Mouse (Mus musculus) forebrain, postnatal 0 days (tissue): ENCODE measurements at regions not wholly inside any gene's neighbourhood (a gene's known extent, or its start where the extent isn't known, plus 50 kb on each side); places are given as distances from the start of the nearest gene placed in this dataset.

ENCODE experiments used
- ATAC-seq: fragments of 200-750 bp; cut with Nextera tagmentation; 2 replicates; pipeline ENCODE4 v1.8.0; 2017; ENCODE audit warnings: mild to moderate bottlenecking, moderate library complexity
- DNase-seq: peaks from one replicate; pipeline ENCODE4 v3.0.0-alpha.2; 2015
- H3K27ac ChIP-seq: fragments of 300-500 bp; sonication (generic); 2 replicates; pipeline ENCODE4 v1.5.1; 2014; ENCODE audit warnings: low read depth, mild to moderate bottlenecking, antibody characterized with exemption, low read length, moderate library complexity, mixed read lengths
- H3K27me3 ChIP-seq: fragments of 300-500 bp; sonication (generic); 2 replicates; pipeline ENCODE4 v1.6.1; 2014; ENCODE audit warnings: mild to moderate bottlenecking, low read length, mixed read lengths; ENCODE audit not compliant: insufficient read depth
- H3K36me3 ChIP-seq: fragments of 300-500 bp; sonication (generic); 2 replicates; pipeline ENCODE4 v1.6.1; 2014; ENCODE audit warnings: mild to moderate bottlenecking, moderate library complexity; ENCODE audit not compliant: insufficient read depth
- H3K4me1 ChIP-seq: fragments of 300-500 bp; sonication (generic); 2 replicates; pipeline ENCODE4 v1.6.1; 2014; ENCODE audit warnings: antibody characterized with exemption; ENCODE audit not compliant: insufficient read depth
- H3K4me2 ChIP-seq: fragments of 300-500 bp; sonication (generic); 2 replicates; pipeline ENCODE4 v1.6.1; 2014; ENCODE audit warnings: low read depth, mild to moderate bottlenecking, moderate library complexity
- H3K4me3 ChIP-seq: fragments of 300-500 bp; sonication (generic); 2 replicates; pipeline ENCODE4 v1.5.1; 2014; ENCODE audit warnings: low read depth, low read length, mixed read lengths
- H3K9ac ChIP-seq: fragments of 300-500 bp; sonication (generic); 2 replicates; pipeline ENCODE4 v1.6.1; 2014; ENCODE audit warnings: mild to moderate bottlenecking
- H3K9me3 ChIP-seq: fragments of 300-500 bp; sonication (generic); 2 replicates; pipeline ENCODE4 v1.6.1; 2016; ENCODE audit warnings: low read length
- CTCF ChIP-seq: sonication (generic); IDR thresholded peaks from 2 replicates; pipeline ENCODE4 v1.5.1; 2016; ENCODE audit warnings: antibody characterized with exemption, control low read depth, low read depth
- WGBS: fragments of 180-500 bp; shearing (Covaris S2); extraction: QIAGEN DNeasy Blood & Tissue Kit; methylation state at CpG from one replicate; pipeline ENCODE4 v1.1.7; 2014; 5-methylcytosine and 5-hydroxymethylcytosine counted together

GRCm38 (mm10) chr3:50548568-50548967, 105.2 kb upstream of the Slc7a11 start:
- Histone ChIP-seq H3K36me3 (no peaks in the 10 kb centered on the region), H3K9me3 (no peaks in the 10 kb centered on the region), H3K27ac (no peak overlapping the region), H3K27me3 (no peaks in the 10 kb centered on the region), H3K4me3 (no peak overlapping the region), H3K9ac (no peak overlapping the region), H3K4me1 (no peaks in the 10 kb centered on the region), H3K4me2 (no peak overlapping the region)
- no peak for ATAC-seq
- 94% methylated on average over 4 of the region's 4 CpGs for WGBS
- no peak for TF ChIP-seq CTCF
- no peak for DNase-seq

- DNase-seq = no peak
- 1% methylated on average over 2 of the region's 2 CpGs for WGBS
- no peak for TF ChIP-seq CTCF
Measured at GRCm38 (mm10) chr3:50530654-50531053, 87.2 kb upstream of the Slc7a11 start.

GRCm38 (mm10) chr3:50524006-50524405, 80.6 kb upstream of the Slc7a11 start:
- Histone ChIP-seq H3K36me3 (no peaks in the 10 kb centered on the region), H3K4me2 (no peak overlapping the region), H3K4me3 (no peak overlapping the region), H3K9me3 (no peaks in the 10 kb centered on the region), H3K4me1 (no peaks in the 10 kb centered on the region), H3K27ac (no peak overlapping the region), H3K27me3 (no peaks in the 10 kb centered on the region), H3K9ac (no peak overlapping the region)
- ATAC-seq = no peak
- DNase-seq = no peak
- 85% methylated on average over 1 of the region's 1 CpGs for WGBS
- TF ChIP-seq CTCF = no peak

More at GRCm38 (mm10) chr3:50530654-50531053, 87.2 kb upstream of the Slc7a11 start:
- Histone ChIP-seq H3K36me3 (no peaks in the 10 kb centered on the region), H3K27me3 (no peaks in the 10 kb centered on the region), H3K27ac (no peak overlapping the region), H3K4me2 (no peak overlapping the region), H3K9me3 (no peaks in the 10 kb centered on the region), H3K4me3 (no peak overlapping the region), H3K9ac (no peak overlapping the region), H3K4me1 (no peaks in the 10 kb centered on the region)
- ATAC-seq = no peak

GRCm38 (mm10) chr3:50507211-50507610, 63.8 kb upstream of the Slc7a11 start:
- Histone ChIP-seq H3K27ac (no peak overlapping the region), H3K4me2 (no peak overlapping the region), H3K4me1 (no peaks in the 10 kb centered on the region), H3K4me3 (no peak overlapping the region), H3K27me3 (no peaks in the 10 kb centered on the region), H3K9ac (no peak overlapping the region), H3K9me3 (no peaks in the 10 kb centered on the region), H3K36me3 (no peaks in the 10 kb centered on the region)
- no peak for TF ChIP-seq CTCF
- ATAC-seq (no peak), DNase-seq (no peak)
- 90% methylated on average over 2 of the region's 2 CpGs for WGBS
